Mouse (Mus musculus) frontal cortex, postnatal 10 days (tissue): ENCODE measurements at regions not wholly inside any gene's neighbourhood (a gene's known extent, or its start where the extent isn't known, plus 50 kb on each side); places are given as distances from the start of the nearest gene placed in this dataset.

Experiments
- DNase-seq, 2 experiments: peaks; one replicate each; pipeline ENCODE4 v3.0.0; 2022; ENCODE audit warnings: low spot score in 2 of 2, mixed read lengths in 1 of 2

GRCm38 (mm10) chr2:123473840-123474239 lies 615.9 kb upstream of the Sema6d start:
- no peak for DNase-seq

- no peak for DNase-seq
Measured at GRCm38 (mm10) chr2:123486681-123487080, 603.1 kb upstream of the Sema6d start.

- DNase-seq = no peak
Measured at GRCm38 (mm10) chr2:123506162-123506561, 583.6 kb upstream of the Sema6d start.

GRCm38 (mm10) chr2:123507095-123507494 lies 582.7 kb upstream of the Sema6d start:
- DNase-seq = no peak

GRCm38 (mm10) chr2:123528915-123529314 lies 560.9 kb upstream of the Sema6d start:
- no peak for DNase-seq

- peak; percentile 7 to 9 for DNase-seq
Measured at GRCm38 (mm10) chr2:123532946-123533791, 556.6 kb upstream of the Sema6d start.

GRCm38 (mm10) chr2:123551249-123551850 lies 538.4 kb upstream of the Sema6d start:
- no peak for DNase-seq

- no peak for DNase-seq
Measured at GRCm38 (mm10) chr2:123558123-123558650, 531.6 kb upstream of the Sema6d start.
